Mouse (Mus musculus) intestine, embryonic 16.5 days (tissue): ENCODE measurements around the gene Zfp94. TPM values are rescaled to one million over a fixed set of nuclear protein-coding genes. Genes with fewer than 3 reads are reported as not detected.
A peak's percentile ranks its signal among the peaks of the same experiment; 100 is the strongest.

Source experiments
- ATAC-seq: fragments of 200-750 bp; cut with Nextera tagmentation; 2 replicates; pipeline ENCODE4 v1.8.0; 2017; ENCODE audit warnings: moderate TSS enrichment, moderate library complexity
- H3K27ac ChIP-seq: fragments of 300-500 bp; sonication (generic); 2 replicates; pipeline ENCODE4 v1.5.1; 2014; ENCODE audit warnings: mild to moderate bottlenecking, low read length
- H3K27me3 ChIP-seq: fragments of 300-500 bp; sonication (generic); replicated peaks from 2 replicates; pipeline ENCODE4 v1.6.1; 2014; ENCODE audit warnings: low read length, control low read depth, mixed read lengths; ENCODE audit not compliant: control insufficient read depth, insufficient read depth
- H3K36me3 ChIP-seq: fragments of 300-500 bp; sonication (generic); 2 replicates; pipeline ENCODE4 v1.6.1; 2014; ENCODE audit warnings: low read length, control low read depth; ENCODE audit not compliant: control insufficient read depth, insufficient read depth
- H3K4me1 ChIP-seq: fragments of 300-500 bp; sonication (generic); 2 replicates; pipeline ENCODE4 v1.6.1; 2014; ENCODE audit warnings: low read length, control low read depth, mixed read lengths; ENCODE audit not compliant: control insufficient read depth, insufficient read depth
- H3K4me2 ChIP-seq: fragments of 300-500 bp; sonication (generic); 2 replicates; pipeline ENCODE4 v1.6.1; 2014; ENCODE audit warnings: low read depth, low read length, control low read depth
- H3K4me3 ChIP-seq: fragments of 300-500 bp; sonication (generic); 2 replicates; pipeline ENCODE4 v1.5.1; 2014; ENCODE audit warnings: mild to moderate bottlenecking, low read length
- H3K9ac ChIP-seq: fragments of 300-500 bp; sonication (generic); 2 replicates; pipeline ENCODE4 v1.6.1; 2014; ENCODE audit warnings: low read depth, low read length
- H3K9me3 ChIP-seq: fragments of 300-500 bp; sonication (generic); 2 replicates; pipeline ENCODE4 v1.6.1; 2016; ENCODE audit warnings: low read length, control low read depth; ENCODE audit not compliant: control insufficient read depth
- whole genome bisulfite sequencing: fragments of 180-500 bp; shearing (Covaris S2); extraction: QIAGEN DNeasy Blood & Tissue Kit; methylation state at CpG from one replicate; pipeline ENCODE4 v1.1.7; 2014; 5-methylcytosine and 5-hydroxymethylcytosine counted together
- polyA plus RNA-seq: library from polyadenylated mRNA; unstranded; fragments of >200 nt; fragmentation: Nextera tagmentation; extraction: Ambion mirVana; gene quantifications from 2 replicates; pipeline ENCODE4 v1.2.1, GENCODE M21; 2015

Gene Zfp94
- polyA plus RNA-seq, 1 experiment from 2014 or later = 7.3 TPM

DNA sequence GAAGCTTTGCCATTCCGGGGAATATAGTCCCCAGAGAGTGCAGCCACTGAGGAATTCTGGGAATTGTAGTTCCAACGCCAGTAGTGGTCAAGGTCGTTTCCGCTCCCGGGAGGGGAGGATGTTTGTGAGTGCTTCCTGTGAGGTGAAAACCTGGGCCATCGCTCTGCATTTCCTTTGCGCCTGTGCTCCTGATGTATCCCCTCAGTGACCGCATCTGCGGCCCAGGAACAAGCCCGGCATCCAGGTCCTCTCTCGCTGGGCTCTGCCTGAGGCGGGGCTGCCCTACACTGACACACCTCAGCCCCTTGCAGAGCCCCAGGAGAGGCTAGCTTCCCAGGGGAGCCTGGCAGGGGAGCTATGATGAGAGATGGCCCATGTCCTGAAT, 46.2 kb downstream of the Zfp94 start, which contains the start of gene Zfp93:
Gene Zfp93 (plus strand): TSS at position 133 of the 385 bp plus-strand sequence.
- ATAC-seq = peak; percentile 98
- Histone ChIP-seq H3K36me3 (peaks cover 5% of the 10 kb centered on the region; the same call in 1 of the 2 replicates), H3K27ac (peak within 1 kb of the TSS; percentile 46; the same call in 1 of the 2 replicates), H3K27me3 (no peaks in the 10 kb centered on the region), H3K4me3 (peak within 1 kb of the TSS; percentile 87), H3K4me2 (peak within 1 kb of the TSS; percentile 74), H3K4me1 (peaks cover 4% of the 10 kb centered on the region; the same call in 1 of the 2 replicates), H3K9ac (peak within 1 kb of the TSS; percentile 80), H3K9me3 (no peaks in the 10 kb centered on the region)
- 0% methylated on average over 12 of the region's 12 CpGs for WGBS

DNA sequence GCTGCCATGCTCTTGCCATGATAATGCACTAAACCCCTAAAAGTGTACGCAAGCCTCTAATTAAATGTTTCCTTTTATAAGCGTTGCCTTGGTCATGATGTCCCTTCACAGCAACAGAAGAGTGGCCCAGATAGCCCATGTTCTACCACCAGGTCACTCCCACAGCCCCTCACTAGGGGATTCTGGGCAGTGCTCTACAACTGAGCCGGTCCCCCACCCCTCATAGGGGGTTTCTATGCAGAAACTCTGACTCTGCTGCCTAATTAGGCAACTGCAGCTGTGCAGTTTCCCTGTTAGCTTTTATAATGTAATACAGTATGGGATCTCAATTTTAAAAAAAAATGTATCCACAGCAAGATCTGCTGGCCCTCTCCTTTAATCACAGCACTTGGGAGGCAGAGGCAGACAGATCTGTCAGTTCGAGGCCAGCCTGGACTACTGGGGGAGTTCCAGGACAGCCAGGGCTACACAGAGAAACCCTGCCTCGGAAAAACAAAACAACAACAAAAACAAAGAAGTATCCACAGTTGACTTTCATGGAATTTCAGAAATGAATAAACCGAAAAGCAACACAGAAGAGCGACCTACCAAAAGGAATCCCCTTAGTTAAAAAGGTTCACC, 46.7 kb downstream of the Zfp94 start:
- Histone ChIP-seq H3K36me3 (peaks cover 3% of the 10 kb centered on the region; the same call in 1 of the 2 replicates), H3K9ac (peak overlapping the region; percentile 80), H3K9me3 (no peaks in the 10 kb centered on the region), H3K27me3 (no peaks in the 10 kb centered on the region), H3K4me1 (peaks cover 4% of the 10 kb centered on the region; the same call in 1 of the 2 replicates), H3K4me3 (peak overlapping the region; percentile 87), H3K4me2 (peak overlapping the region; percentile 74), H3K27ac (no peak overlapping the region)
- ATAC-seq = peak; percentile 73
- WGBS = 34% methylated on average over 7 of the region's 7 CpGs

DNA sequence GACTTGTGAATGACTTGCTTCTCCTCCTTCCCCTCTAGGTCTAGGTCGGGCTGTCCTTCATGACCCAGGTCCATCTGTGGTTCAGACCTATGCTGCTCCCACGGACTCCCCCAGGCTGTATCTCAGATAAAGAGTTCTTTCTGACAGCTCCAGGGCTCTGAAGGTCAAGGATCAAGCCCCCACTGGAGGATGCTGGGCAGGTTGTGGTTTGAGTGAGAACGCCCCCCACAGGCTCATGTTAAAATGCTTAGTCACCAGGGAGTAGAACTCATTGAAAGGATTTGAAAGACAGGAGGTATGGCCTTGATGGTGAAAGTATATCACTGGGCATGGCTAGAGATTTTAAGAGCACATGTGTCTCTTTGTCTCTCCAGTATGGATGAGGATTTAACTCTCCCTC, 47.2 kb downstream of the Zfp94 start:
- H3K27me3 ChIP-seq = no peaks in the 10 kb centered on the region
- WGBS = 81% methylated on average over 3 of the region's 3 CpGs
- no peaks in the 10 kb centered on the region for H3K9me3 ChIP-seq
- no peaks in the 10 kb centered on the region for H3K36me3 ChIP-seq
- no peak overlapping the region for H3K4me2 ChIP-seq
- H3K9ac ChIP-seq = no peak overlapping the region
- H3K4me1 ChIP-seq = peaks cover 4% of the 10 kb centered on the region; the same call in 1 of the 2 replicates
- no peak for ATAC-seq
- H3K4me3 ChIP-seq = no peak overlapping the region
- no peak overlapping the region for H3K27ac ChIP-seq

DNA sequence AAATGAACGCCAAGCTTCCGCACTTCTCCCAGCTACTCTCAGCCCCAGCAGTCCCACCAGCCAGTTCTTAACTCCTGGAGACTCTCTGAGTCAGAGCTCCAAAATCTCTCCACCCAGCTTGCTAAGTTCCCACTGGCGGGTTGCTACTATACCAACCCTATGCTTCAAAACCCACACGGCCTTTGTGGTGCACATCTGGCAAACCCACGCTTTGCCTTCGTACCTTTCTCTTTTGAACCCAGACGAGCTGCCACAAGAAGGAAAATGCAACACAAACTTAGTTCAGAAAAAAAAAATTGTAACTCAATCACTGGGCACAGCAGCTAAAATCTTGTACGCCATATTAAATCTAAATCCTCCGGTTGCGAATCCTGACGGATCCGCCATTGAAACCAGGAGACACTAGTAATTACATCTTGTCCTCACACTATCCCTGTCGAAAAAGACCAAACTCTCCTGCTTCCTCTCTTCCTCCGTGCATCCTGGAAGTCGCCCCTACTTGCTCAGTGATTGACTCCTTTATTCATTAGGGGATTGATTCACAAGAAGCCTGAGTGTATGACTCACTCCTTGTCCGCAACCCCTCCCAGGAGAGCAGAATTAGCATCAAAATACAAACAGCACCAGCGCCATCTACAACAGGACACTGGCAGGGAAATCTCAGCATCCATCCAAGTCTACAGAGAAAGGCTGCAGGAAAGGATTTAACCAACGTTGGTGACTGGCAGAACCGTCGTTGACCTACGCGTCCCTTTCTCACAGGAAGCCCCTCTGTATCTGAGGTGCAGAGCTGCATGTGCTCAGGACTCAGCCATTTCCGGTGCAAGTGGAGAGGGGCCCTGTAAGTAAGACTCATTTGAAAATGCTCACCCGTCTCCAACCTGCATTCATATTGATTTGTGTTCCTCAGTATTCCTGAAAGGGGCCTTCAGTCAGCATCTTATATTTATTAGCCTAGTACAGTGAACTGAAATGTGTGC, 48.0 kb downstream of the Zfp94 start:
- no peak overlapping the region for H3K4me2 ChIP-seq
- WGBS = 77% methylated on average over 24 of the region's 24 CpGs
- no peak for ATAC-seq

DNA sequence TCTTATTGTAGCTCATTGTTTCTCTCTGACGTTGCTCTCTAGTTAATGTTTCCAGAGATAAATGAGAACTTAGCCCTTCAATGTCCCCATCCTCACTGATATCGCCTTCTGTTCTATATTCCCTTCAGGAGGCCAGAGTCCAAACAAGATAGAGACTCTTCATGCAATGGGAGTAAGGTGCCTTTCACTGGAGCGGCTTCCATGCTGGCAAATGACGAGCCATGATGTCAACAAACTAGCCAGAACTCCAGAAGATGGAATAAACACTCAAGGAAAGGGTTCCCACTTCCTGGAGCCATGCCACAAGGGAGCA, 56.5 kb downstream of the Zfp94 start:
- Histone ChIP-seq H3K9me3 (no peaks in the 10 kb centered on the region), H3K27ac (no peak overlapping the region), H3K4me1 (peaks cover 4% of the 10 kb centered on the region), H3K4me3 (no peak overlapping the region), H3K36me3 (0 out of 2 replicates have a peak, but pooled peaks cover 3% of the 10 kb centered on the region), H3K4me2 (no peak overlapping the region), H3K9ac (no peak overlapping the region), H3K27me3 (no peaks in the 10 kb centered on the region)
- WGBS = 79% methylated on average over 4 of the region's 4 CpGs
- ATAC-seq = peak; percentile 59; the same call in 1 of the 2 replicates

More for the DNA sequence above, 48.0 kb downstream of the Zfp94 start:
- Histone ChIP-seq H3K4me1 (peaks cover 4% of the 10 kb centered on the region; the same call in 1 of the 2 replicates), H3K27ac (no peak overlapping the region), H3K9ac (no peak overlapping the region), H3K36me3 (no peaks in the 10 kb centered on the region), H3K9me3 (no peaks in the 10 kb centered on the region), H3K27me3 (no peaks in the 10 kb centered on the region), H3K4me3 (no peak overlapping the region)

DNA sequence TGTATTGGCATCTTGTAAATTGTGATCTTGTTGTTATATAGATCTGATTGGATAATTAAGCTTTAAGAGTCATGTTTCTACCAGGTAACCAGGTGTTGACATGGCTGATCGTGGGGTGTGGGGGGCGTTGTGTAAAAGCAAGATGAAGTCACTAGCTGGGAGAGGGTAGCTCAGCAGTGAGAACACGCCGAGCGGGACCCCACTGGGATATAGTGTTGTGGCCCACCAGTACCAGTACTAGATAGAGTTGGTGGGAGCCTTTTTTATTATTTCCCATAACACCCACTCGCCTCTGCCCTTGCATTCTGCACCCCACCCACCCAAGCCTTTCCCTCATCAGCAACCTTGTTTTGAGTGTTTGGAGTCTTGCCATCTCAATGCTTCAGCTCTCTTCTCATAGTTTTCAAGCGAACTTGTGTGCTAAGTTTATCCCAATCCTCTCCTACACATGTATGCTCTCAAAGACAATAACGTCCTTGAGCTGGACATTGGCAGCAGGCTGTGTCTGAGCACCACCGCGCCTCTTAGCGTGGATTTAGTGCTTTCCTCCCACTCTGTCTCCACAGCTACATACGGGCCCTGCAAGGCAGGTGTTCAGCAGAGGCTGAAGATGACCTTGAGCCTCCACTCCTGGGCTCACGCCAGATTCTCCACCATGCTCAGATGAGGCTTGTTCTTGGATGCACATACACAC, 57.0 kb downstream of the Zfp94 start:
- no peak overlapping the region for H3K4me3 ChIP-seq
- H3K36me3 ChIP-seq = 0 out of 2 replicates have a peak, but pooled peaks cover 3% of the 10 kb centered on the region
- no peak overlapping the region for H3K4me2 ChIP-seq
- WGBS = 88% methylated on average over 13 of the region's 13 CpGs
- H3K4me1 ChIP-seq = peaks cover 5% of the 10 kb centered on the region
- ATAC-seq = no peak
- H3K9ac ChIP-seq = no peak overlapping the region
- no peaks in the 10 kb centered on the region for H3K27me3 ChIP-seq
- no peak overlapping the region for H3K27ac ChIP-seq
- H3K9me3 ChIP-seq = no peaks in the 10 kb centered on the region

DNA sequence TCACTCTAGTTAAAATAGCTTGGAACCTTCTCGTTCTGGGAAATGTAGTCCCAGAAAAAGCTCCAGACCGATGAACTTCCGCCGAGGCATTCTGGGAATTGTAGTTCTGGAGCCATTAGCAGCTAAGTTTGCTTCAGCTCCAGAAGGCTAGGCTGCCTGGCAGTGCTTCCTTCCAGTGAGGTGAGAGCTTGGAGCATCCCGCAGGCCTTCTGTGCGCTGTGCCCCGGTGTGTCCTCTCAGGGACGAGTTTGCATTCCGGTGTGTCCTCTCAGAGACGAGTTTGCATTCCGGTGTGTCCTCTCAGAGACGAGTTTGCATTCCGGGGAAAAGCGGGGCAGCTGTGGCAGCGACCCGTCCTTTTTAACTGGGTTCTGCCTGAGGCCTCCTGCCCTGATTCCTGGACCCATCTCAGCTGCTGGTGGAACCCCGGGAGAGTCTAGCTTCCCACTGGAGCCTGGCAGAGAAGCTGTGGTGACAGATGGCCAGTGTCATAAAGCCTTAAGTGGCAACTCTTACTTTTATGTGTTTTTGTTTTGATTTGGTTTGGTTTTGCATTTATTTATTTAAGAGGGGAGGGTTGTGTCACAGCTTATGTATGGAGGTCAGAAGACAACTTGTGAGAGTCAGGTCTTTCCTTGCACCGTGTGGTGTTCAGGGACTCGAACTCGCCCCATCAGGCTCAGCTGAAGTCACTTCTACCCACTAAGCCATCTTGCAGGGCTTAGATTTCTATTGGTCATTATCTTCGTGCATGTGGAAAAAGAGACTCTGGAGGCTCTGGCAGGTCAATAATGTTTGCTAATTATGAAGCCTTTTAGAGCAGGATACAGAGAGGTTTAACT, 61.6 kb downstream of the Zfp94 start, which contains the start of gene Zfp108:
Gene Zfp108 (plus strand): TSS at position 162 of the 842 bp plus-strand sequence.
- peak; percentile 95 for ATAC-seq
- Histone ChIP-seq H3K27me3 (no peaks in the 10 kb centered on the region), H3K9me3 (no peaks in the 10 kb centered on the region), H3K4me1 (peaks cover 5% of the 10 kb centered on the region), H3K4me3 (peak within 1 kb of the TSS; percentile 60), H3K4me2 (peak within 1 kb of the TSS; percentile 76), H3K36me3 (no peaks in the 10 kb centered on the region), H3K9ac (peak within 1 kb of the TSS; percentile 75), H3K27ac (0 out of 2 replicates have a peak within 1 kb of the TSS, but pooled peaks have one; percentile 16)
- WGBS = 16% methylated on average over 21 of the region's 21 CpGs

DNA sequence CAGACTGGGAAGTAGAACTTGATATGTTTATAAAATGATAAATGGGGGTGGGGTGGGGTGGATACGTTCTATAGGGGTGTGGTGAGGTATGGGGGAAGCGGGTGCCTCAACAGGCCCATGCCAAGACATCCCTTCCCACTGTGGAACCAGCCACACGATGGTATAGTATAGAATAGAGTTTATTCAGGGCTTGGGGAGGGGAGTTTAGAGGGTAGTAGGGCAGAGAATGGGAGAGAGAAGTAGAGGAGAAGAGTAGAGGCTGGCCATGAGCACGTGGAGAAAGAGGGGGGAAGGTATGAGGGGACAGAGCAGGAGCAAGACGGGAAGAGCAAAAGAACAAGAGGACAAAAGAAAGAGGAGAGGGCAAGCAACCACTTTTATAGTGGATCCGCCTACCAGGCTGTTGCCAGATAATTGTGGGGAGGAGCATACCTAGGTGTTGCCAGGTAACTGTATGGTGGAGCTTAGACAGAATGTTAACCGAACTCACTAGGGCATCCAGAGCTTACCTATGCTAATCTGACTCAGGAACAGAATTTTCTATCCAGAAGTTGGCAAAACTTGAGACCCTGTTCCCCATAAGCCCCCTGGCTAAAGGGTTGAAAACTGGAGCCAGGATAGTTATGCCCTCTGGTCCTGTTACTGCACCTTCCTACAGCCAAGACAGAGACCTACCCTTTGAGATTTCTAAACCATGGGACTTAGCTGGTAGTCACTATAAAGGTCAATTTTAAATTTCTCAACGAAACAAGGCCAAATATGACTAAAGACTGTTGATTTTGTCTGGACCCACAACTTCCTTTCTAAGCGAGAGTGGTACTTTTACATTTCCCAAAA, 62.5 kb downstream of the Zfp94 start:
- Histone ChIP-seq H3K27ac (no peak overlapping the region), H3K4me1 (peaks cover 5% of the 10 kb centered on the region), H3K4me2 (peak overlapping the region; percentile 53), H3K27me3 (no peaks in the 10 kb centered on the region), H3K9ac (peak overlapping the region; percentile 48; the same call in 1 of the 2 replicates), H3K36me3 (no peaks in the 10 kb centered on the region), H3K9me3 (no peaks in the 10 kb centered on the region), H3K4me3 (peak overlapping the region; percentile 60)
- peak; percentile 70 for ATAC-seq
- WGBS = 64% methylated on average over 9 of the region's 9 CpGs
